Mouse (Mus musculus): ENCODE measurements around the gene Rnaset2b. TPM values are rescaled to one million over a fixed set of nuclear protein-coding genes. Genes with fewer than 3 reads are reported as not detected.
"Not testable (repeated sequence)": the region's sequence is repeated elsewhere in the genome, so short reads cannot be mapped to it uniquely, and the experiment has no call there.

The Rnaset2b gene
- polyA plus RNA-seq, 1 experiment from 2014 or later = 229 TPM

- H3K27me3 ChIP-seq (ENCODE audit: control insufficient read depth, insufficient read depth, low read length); H3K4me1 ChIP-seq (ENCODE audit: control insufficient read depth, insufficient read depth, low read length); H3K4me3 ChIP-seq (ENCODE audit: low read depth, low read length); H3K9ac ChIP-seq (replicated peaks; ENCODE audit: low read depth, low read length); ATAC-seq (ENCODE audit: insufficient number of reproducible peaks, insufficient read depth, low FRiP score, low read depth); H3K36me3 ChIP-seq (ENCODE audit: control insufficient read depth, insufficient read depth, low read length); H3K27ac ChIP-seq (ENCODE audit: low read length); H3K4me2 ChIP-seq (replicated peaks; ENCODE audit: low read depth, low read length); H3K9me3 ChIP-seq (ENCODE audit: control insufficient read depth, low read depth, low read length): not testable (repeated sequence)
- WGBS = 83% methylated on average over 1 of the region's 7 CpGs
These were observed 27.5 kb downstream of the Rnaset2b start for GRCm38 (mm10) chr17:6997778-6998490.

DNA sequence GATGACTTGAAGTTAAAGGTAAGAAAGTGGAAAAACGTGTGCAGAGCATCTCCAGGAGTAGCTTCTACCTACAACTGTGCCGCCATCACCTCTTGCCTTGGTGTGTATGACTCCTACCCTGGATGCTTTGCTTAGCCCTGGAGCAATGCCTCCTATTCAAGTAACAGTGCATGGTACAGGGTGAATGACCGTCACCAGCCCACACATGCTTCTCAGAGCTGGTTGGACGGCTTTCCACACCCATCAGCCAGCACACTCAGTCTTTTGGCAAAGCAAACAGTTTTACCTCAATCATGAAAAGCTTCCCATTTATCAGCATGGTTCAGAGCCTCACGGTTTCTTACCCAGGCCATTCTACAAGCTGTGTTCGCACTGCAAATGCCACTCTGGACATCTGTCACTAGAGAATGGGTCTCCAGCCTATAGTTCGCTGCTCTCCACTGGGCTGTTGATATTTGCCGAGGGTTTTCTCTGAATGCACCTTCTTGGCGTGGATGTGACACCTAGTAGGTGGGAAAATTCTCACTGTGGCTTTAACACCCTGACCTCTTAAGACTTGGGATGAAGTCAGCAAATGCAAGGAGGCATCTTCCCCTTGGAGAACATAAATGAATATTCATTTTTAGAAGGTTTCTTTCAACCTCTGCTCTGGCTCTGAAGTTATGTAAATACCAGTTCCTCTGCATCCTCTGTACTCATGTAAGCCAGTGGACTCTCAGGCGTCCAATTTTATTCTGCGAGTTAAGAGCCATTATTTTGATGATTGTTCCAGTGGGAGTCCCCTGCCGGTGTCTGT is 31.6 kb downstream of the Rnaset2b start:
- not testable (repeated sequence) for H3K36me3 ChIP-seq (ENCODE audit: control insufficient read depth, insufficient read depth, low read length); H3K27ac ChIP-seq (ENCODE audit: low read length); H3K4me3 ChIP-seq (ENCODE audit: low read depth, low read length); H3K4me1 ChIP-seq (ENCODE audit: control insufficient read depth, insufficient read depth, low read length); H3K9ac ChIP-seq (replicated peaks; ENCODE audit: low read depth, low read length); H3K9me3 ChIP-seq (ENCODE audit: control insufficient read depth, low read depth, low read length); H3K27me3 ChIP-seq (ENCODE audit: control insufficient read depth, insufficient read depth, low read length); H3K4me2 ChIP-seq (replicated peaks; ENCODE audit: low read depth, low read length)
- ATAC-seq (ENCODE audit: insufficient number of reproducible peaks, insufficient read depth, low FRiP score, low read depth) = peak; percentile 56; the same call in 1 of the 2 replicates
- 66% methylated on average over 8 of the region's 12 CpGs for WGBS

DNA sequence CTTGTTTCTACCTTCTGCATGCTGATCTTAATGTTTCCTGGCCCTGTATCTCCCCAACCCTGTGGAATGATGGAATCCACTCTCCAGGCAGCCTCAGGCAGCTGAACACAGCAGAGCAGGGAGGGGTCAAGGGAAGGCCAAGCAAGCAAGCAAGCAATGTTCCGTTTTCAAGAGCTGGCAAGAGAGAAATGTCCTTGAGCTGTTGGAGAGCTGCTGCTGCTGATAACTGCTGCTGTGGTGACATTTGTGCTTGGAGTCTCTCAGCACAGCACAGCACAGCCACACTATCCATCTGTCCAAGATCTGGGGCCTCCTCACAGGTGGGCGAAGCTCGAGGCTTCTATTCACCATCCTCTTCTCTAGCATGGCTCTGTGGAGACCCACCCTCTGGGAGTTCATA is 33.0 kb downstream of the Rnaset2b start:
- not testable (repeated sequence) for H3K4me3 ChIP-seq (ENCODE audit: low read depth, low read length); H3K4me2 ChIP-seq (replicated peaks; ENCODE audit: low read depth, low read length); H3K4me1 ChIP-seq (ENCODE audit: control insufficient read depth, insufficient read depth, low read length); H3K36me3 ChIP-seq (ENCODE audit: control insufficient read depth, insufficient read depth, low read length); H3K27me3 ChIP-seq (ENCODE audit: control insufficient read depth, insufficient read depth, low read length); H3K9ac ChIP-seq (replicated peaks; ENCODE audit: low read depth, low read length); ATAC-seq (ENCODE audit: insufficient number of reproducible peaks, insufficient read depth, low FRiP score, low read depth); H3K27ac ChIP-seq (ENCODE audit: low read length); H3K9me3 ChIP-seq (ENCODE audit: control insufficient read depth, low read depth, low read length)
- WGBS = no CpG with 5 or more reads among the region's 3 CpGs

DNA sequence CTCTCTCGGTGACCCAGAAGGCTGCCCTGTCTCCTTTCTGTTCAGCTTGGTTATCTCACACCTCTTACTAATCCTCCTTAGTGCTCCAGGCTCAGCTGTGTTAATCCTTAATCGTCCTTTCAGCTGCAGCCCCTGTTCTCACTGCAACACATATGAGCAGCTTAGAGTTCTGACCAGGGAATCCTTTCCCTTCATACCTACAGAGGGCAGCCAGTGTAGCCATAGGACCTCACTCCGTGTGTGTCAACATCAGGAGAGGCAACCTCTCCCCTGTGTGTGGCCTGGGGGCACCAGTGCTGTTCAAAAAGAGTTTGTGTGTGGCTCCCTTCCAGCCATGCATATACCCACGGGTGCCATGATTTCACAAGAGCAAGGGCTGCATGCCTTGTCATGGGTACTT is 35.2 kb downstream of the Rnaset2b start:
- not testable (repeated sequence) for H3K4me1 ChIP-seq (ENCODE audit: control insufficient read depth, insufficient read depth, low read length); H3K9ac ChIP-seq (replicated peaks; ENCODE audit: low read depth, low read length); H3K9me3 ChIP-seq (ENCODE audit: control insufficient read depth, low read depth, low read length); H3K4me3 ChIP-seq (ENCODE audit: low read depth, low read length); H3K27me3 ChIP-seq (ENCODE audit: control insufficient read depth, insufficient read depth, low read length); ATAC-seq (ENCODE audit: insufficient number of reproducible peaks, insufficient read depth, low FRiP score, low read depth); H3K4me2 ChIP-seq (replicated peaks; ENCODE audit: low read depth, low read length); H3K27ac ChIP-seq (ENCODE audit: low read length); H3K36me3 ChIP-seq (ENCODE audit: control insufficient read depth, insufficient read depth, low read length)
- WGBS = 47% methylated on average over 3 of the region's 4 CpGs

DNA sequence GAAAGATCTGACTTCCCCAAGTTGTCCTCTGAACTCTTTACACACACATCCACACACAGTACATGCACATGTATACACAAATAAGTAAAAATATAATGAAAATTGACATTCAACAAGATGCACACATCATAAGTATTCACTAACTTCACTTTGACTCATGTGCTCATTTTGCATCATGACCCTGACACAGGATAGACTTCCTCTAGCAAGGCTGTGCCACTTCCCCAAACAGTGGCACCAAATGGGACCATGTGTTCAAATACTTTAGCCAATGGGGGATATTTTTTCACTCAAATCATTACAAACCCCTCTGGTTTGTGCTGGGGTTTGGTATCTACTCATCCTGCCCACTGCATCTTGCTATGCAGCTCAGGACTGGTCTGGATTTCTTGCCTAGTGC is 38.5 kb downstream of the Rnaset2b start:
- H3K9me3 ChIP-seq (ENCODE audit: control insufficient read depth, low read depth, low read length); ATAC-seq (ENCODE audit: insufficient number of reproducible peaks, insufficient read depth, low FRiP score, low read depth); H3K4me1 ChIP-seq (ENCODE audit: control insufficient read depth, insufficient read depth, low read length); H3K27ac ChIP-seq (ENCODE audit: low read length); H3K4me2 ChIP-seq (replicated peaks; ENCODE audit: low read depth, low read length); H3K9ac ChIP-seq (replicated peaks; ENCODE audit: low read depth, low read length); H3K4me3 ChIP-seq (ENCODE audit: low read depth, low read length); H3K36me3 ChIP-seq (ENCODE audit: control insufficient read depth, insufficient read depth, low read length); H3K27me3 ChIP-seq (ENCODE audit: control insufficient read depth, insufficient read depth, low read length): not testable (repeated sequence)

DNA sequence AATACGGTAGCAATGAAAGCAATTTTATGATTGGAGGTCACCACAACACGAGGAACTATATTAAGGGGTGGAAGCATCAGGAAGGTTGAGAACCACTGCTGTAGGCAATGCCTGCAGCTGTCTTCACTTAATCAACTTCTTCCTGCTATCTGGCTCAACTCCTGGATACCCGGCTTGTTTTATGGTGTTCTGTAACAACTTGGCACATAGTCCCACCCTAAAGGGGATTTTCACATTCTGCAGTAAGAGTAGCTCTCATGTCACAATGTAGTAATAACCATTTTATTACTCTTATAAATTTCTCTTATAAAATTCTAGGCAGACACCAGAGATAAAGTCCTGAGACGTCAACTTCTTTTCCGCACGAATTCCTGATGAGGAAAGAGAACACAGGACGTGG is 39.0 kb downstream of the Rnaset2b start:
- WGBS = no CpG with 5 or more reads among the region's 7 CpGs
- H3K27ac ChIP-seq (ENCODE audit: low read length) = not testable (repeated sequence)

GRCm38 (mm10) chr17:7009901-7010300 is 39.5 kb downstream of the Rnaset2b start:
- H3K9me3 ChIP-seq (ENCODE audit: control insufficient read depth, low read depth, low read length) = not testable (repeated sequence)
- WGBS = 76% methylated on average over 4 of the region's 9 CpGs

More for the DNA sequence above, 39.0 kb downstream of the Rnaset2b start:
- H3K4me3 ChIP-seq (ENCODE audit: low read depth, low read length); ATAC-seq (ENCODE audit: insufficient number of reproducible peaks, insufficient read depth, low FRiP score, low read depth); H3K9me3 ChIP-seq (ENCODE audit: control insufficient read depth, low read depth, low read length); H3K36me3 ChIP-seq (ENCODE audit: control insufficient read depth, insufficient read depth, low read length); H3K27me3 ChIP-seq (ENCODE audit: control insufficient read depth, insufficient read depth, low read length); H3K4me1 ChIP-seq (ENCODE audit: control insufficient read depth, insufficient read depth, low read length); H3K9ac ChIP-seq (replicated peaks; ENCODE audit: low read depth, low read length); H3K4me2 ChIP-seq (replicated peaks; ENCODE audit: low read depth, low read length): not testable (repeated sequence)

GRCm38 (mm10) chr17:7014190-7014589 is 43.8 kb downstream of the Rnaset2b start:
- WGBS = no CpG with 5 or more reads among the region's 1 CpGs
- ATAC-seq (ENCODE audit: insufficient number of reproducible peaks, insufficient read depth, low FRiP score, low read depth); H3K4me2 ChIP-seq (replicated peaks; ENCODE audit: low read depth, low read length): not testable (repeated sequence)

More at GRCm38 (mm10) chr17:7009901-7010300, 39.5 kb downstream of the Rnaset2b start:
- ATAC-seq (ENCODE audit: insufficient number of reproducible peaks, insufficient read depth, low FRiP score, low read depth); H3K4me3 ChIP-seq (ENCODE audit: low read depth, low read length); H3K27ac ChIP-seq (ENCODE audit: low read length); H3K4me2 ChIP-seq (replicated peaks; ENCODE audit: low read depth, low read length); H3K9ac ChIP-seq (replicated peaks; ENCODE audit: low read depth, low read length); H3K36me3 ChIP-seq (ENCODE audit: control insufficient read depth, insufficient read depth, low read length); H3K27me3 ChIP-seq (ENCODE audit: control insufficient read depth, insufficient read depth, low read length); H3K4me1 ChIP-seq (ENCODE audit: control insufficient read depth, insufficient read depth, low read length): not testable (repeated sequence)

More at GRCm38 (mm10) chr17:7014190-7014589, 43.8 kb downstream of the Rnaset2b start:
- not testable (repeated sequence) for H3K9ac ChIP-seq (replicated peaks; ENCODE audit: low read depth, low read length); H3K9me3 ChIP-seq (ENCODE audit: control insufficient read depth, low read depth, low read length); H3K4me1 ChIP-seq (ENCODE audit: control insufficient read depth, insufficient read depth, low read length); H3K36me3 ChIP-seq (ENCODE audit: control insufficient read depth, insufficient read depth, low read length); H3K27ac ChIP-seq (ENCODE audit: low read length); H3K27me3 ChIP-seq (ENCODE audit: control insufficient read depth, insufficient read depth, low read length); H3K4me3 ChIP-seq (ENCODE audit: low read depth, low read length)

All from stomach, embryonic 14.5 days (tissue).